Mouse (Mus musculus): ENCODE data around the gene Gsdme. TPM values are rescaled to one million over a fixed set of nuclear protein-coding genes. Genes with fewer than 3 reads are reported as not detected.

The Gsdme gene
- total RNA-seq, 2 experiments from 2014 or later, result 2.4 to 4.6 TPM

DNA sequence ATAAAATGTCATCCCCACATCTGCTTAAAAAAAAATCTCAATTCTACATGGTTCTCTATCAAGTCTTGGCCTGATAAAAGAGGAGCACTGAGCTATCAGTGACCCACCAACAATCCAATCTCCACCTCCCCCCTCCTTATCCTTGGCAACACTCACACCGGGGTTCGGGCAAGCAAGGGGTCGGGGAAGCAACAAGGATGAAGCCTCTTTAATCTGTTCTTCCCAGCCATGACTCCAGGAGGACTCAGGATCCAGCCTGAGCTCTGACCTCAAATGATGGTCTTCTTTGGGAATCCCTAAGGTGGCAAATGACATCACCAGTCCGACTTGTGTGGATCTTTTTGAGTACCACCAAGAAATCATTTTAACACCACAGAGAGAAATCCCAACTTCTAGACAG lies 15.9 kb downstream of the Gsdme start:
- no peak for ATAC-seq (replicated peaks; ENCODE audit: low FRiP score, poor library complexity, severe bottlenecking)

DNA sequence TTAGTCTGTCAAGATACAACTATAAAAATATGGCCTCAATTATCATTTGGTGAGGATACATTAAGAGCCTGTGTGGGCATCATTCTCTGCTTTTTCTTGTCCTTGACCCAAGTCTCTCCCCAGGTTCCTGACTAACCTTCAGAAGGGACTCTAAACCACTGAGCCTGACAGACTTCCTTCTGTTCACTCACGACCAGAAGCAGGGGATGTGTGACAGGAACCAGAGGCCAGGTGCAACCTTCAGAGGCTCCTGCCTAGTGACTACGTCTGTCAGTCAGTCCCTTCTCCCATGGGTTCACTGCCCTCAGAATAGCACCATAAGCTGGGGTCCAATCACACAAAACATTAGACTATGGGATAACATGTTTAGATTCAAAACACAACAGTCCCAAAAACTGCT lies 16.3 kb downstream of the Gsdme start:
- ATAC-seq (replicated peaks; ENCODE audit: low FRiP score, poor library complexity, severe bottlenecking), result no peak

DNA sequence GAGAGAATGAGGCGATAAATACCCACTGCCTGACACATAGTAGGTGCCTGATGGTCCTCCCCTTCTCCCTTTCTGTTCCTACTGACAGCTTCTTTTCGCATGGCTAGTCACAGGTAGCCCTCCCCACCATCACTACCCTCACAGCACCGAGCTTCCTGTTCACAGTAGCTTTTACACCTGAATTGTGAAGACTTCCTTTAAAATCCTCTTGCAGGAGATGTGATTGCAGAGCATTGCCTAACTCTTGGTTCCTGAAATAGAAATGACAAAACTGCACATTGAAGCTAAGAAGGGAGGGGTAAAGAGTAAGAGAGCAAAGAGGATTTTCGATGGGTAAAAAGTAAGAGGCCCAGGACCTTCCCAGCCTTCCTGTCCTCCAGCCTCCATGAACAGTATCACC lies 18.7 kb downstream of the Gsdme start:
- ATAC-seq (replicated peaks; ENCODE audit: low FRiP score, poor library complexity, severe bottlenecking), result no peak

DNA sequence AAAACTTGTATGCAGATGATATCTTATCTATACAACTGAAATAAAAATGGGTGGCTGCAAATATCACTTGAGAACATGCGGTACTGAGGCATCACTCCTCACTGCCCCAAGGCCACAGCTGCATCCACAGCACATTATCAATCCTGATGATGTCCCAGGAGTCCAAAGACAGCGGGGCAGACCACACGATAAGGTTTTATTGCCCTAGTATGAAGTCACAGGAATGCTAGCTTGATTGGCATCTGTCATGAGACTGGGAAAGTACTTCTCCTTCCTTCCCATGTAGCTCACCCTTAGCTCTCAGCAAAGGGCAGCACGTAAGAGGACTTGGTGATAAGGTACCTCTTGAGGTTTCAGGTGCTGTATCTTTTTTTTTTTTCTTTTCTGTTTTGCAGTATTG lies 19.5 kb downstream of the Gsdme start:
- ATAC-seq (replicated peaks; ENCODE audit: low FRiP score, poor library complexity, severe bottlenecking), result no peak

DNA sequence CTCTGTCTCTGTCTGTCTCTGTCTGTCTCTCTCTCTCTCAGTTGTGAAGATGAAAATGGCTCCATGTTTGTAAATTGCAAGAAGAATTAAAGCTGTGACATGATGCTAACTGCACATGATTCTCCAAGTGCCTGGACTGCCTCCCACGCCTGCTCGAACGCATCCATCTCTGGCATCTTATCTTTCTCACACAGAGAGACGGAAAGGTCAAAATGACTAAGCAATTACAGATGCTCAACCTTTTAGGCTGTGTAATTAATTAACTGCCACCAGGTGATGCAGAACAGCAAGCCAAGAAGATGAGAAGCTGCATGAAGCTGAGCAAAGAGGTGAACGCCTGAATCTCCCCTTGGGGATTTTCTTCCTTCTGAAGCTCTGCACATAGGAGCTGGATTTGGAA lies 23.2 kb downstream of the Gsdme start:
- ATAC-seq (replicated peaks; ENCODE audit: low FRiP score, poor library complexity, severe bottlenecking), result peak; percentile 62; the same call in 1 of the 2 replicates

- no peak for ATAC-seq (replicated peaks; ENCODE audit: low FRiP score, poor library complexity, severe bottlenecking)
Observed at GRCm38 (mm10) chr6:50239902-50240301, 23.8 kb downstream of the Gsdme start.

- no peak for ATAC-seq (replicated peaks; ENCODE audit: low FRiP score, poor library complexity, severe bottlenecking)
Observed at GRCm38 (mm10) chr6:50237963-50238362, 25.7 kb downstream of the Gsdme start.

DNA sequence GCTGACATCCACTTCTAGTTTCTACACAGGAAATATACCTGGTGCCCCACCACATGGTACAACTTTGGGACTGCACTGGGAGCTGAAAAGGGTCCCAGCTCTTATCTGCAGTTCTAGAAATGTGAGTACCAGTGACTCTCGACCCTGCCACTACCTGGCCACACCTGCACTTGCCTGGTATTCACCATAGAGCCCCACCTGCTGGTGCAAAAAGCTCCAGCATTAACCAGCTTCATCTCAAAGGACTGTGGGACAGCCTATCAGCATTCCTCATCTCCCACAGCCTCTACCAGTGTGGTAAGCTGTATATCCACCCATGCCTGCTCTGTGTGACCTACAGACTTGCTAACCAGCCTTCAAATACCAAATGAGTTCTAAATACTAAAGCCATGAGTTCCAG lies 30.7 kb downstream of the Gsdme start:
- no peak for ATAC-seq (replicated peaks; ENCODE audit: low FRiP score, poor library complexity, severe bottlenecking)

- no peak for ATAC-seq (replicated peaks; ENCODE audit: low FRiP score, poor library complexity, severe bottlenecking)
Observed at GRCm38 (mm10) chr6:50231288-50231687, 32.4 kb downstream of the Gsdme start.

- no peak for ATAC-seq (replicated peaks; ENCODE audit: low FRiP score, poor library complexity, severe bottlenecking)
Observed at GRCm38 (mm10) chr6:50228180-50228579, 35.5 kb downstream of the Gsdme start.

DNA sequence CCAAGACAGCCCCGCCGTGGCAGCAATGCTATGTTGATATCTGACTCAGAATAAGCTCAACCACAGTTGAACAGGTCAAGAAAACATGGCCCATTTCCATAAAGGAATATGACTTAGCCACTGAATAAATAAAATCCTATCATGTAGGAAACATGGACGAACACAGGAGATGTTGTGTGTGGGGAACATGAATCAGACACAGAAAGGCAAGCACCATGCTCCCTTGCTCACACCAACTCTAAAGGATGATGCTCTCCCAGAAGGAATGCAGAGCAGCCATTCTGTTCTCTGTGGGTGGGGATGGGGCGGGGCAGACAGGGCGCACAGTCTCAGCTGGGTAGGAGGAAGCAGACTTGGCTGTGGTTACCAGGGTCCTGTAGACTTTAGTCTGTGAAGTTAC lies 38.4 kb downstream of the Gsdme start:
- ATAC-seq (replicated peaks; ENCODE audit: low FRiP score, poor library complexity, severe bottlenecking), result no peak

GRCm38 (mm10) chr6:50223606-50224005 lies 40.1 kb downstream of the Gsdme start:
- no peak for ATAC-seq (replicated peaks; ENCODE audit: low FRiP score, poor library complexity, severe bottlenecking)

DNA sequence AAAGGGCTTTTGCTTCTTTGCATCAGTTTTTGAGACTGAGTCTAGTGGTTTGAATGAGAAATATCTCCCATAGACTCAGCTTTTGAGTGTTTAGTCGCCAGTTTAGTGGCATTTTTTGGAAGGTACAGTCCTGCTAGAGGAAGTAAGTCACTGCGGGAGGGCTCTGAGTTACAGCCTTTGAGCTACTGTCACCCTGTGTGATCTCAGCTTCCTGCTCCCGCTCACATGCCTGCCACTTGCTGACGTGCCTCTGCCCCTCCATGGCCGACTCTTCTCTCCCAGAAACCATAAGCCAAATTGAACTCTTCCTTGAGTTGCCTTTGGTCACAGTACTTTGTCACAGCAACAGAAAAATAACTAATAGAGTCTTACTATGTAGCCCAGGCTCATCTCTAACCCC lies 40.7 kb downstream of the Gsdme start:
- ATAC-seq (replicated peaks; ENCODE audit: low FRiP score, poor library complexity, severe bottlenecking), result no peak

DNA sequence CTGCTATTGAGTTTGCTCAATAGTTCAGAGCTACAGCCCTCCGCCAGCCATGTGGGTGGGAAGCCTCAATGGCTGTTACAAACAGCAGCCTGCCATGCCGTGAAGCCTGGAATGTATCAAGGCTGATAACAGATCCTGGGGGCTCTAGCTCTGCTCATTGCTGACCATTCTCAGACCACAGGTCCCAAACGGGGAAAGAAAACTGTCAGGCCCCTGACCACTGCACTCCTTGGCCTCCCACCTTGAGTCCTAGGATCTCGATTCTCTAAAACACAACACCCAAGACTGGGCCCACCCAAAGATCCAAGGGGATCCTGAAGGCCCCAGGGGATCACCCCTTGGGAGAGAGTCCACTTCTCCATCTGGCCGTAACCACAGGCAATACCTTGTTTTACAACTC lies 41.3 kb downstream of the Gsdme start:
- no peak for ATAC-seq (replicated peaks; ENCODE audit: low FRiP score, poor library complexity, severe bottlenecking)

DNA sequence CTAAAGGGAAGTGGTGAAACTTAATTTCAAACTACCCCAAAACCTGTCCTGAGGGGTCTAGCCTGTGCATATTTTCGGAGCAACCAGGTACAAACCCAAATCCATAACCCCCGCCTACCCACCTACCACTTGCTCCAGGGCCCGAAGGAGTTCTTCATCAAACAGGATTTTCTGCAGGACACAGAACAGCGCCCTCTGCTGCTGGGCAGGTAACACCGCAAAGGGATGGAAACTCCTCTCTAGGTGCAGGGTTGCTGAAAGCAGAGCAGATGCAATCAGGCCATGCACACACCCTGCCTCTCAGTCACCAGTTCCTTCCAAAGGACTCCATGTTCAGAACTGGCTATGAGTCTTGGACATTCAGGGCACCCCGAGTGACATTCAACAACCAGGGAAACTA lies 42.8 kb downstream of the Gsdme start:
- 0 out of 2 replicates have a peak, but pooled peaks have one; percentile 42 for ATAC-seq (replicated peaks; ENCODE audit: low FRiP score, poor library complexity, severe bottlenecking)

DNA sequence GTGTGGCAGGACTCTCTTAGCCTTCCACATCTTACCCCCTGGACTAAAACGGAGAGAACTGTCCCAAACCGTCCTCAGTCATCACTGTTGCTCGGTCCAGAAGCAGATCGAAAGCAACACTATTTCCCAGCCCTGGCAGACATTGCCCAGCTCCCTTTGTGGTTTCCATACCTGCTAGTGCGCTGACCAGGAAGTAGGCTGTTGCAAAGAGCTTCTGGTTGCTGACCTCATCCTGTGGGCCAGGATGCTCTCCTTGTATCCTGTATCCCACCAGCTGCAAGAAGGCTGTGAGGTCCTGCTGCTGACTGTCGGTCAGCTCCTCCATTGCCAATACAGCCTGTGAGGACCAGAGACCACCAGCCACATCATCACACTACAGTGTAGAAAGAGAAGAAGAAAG lies 44.6 kb downstream of the Gsdme start:
- no peak for ATAC-seq (replicated peaks; ENCODE audit: low FRiP score, poor library complexity, severe bottlenecking)

- no peak for ATAC-seq (replicated peaks; ENCODE audit: low FRiP score, poor library complexity, severe bottlenecking)
Observed at GRCm38 (mm10) chr6:50218628-50219027, 45.0 kb downstream of the Gsdme start.

GRCm38 (mm10) chr6:50215986-50216385 lies 47.7 kb downstream of the Gsdme start:
- ATAC-seq (replicated peaks; ENCODE audit: low FRiP score, poor library complexity, severe bottlenecking), result no peak

- no peak for ATAC-seq (replicated peaks; ENCODE audit: low FRiP score, poor library complexity, severe bottlenecking)
Observed at GRCm38 (mm10) chr6:50215373-50215745, 48.3 kb downstream of the Gsdme start.

- ATAC-seq (replicated peaks; ENCODE audit: low FRiP score, poor library complexity, severe bottlenecking), result no peak
Observed at GRCm38 (mm10) chr6:50214711-50215372, 48.8 kb downstream of the Gsdme start.

- no peak for ATAC-seq (replicated peaks; ENCODE audit: low FRiP score, poor library complexity, severe bottlenecking)
Observed at GRCm38 (mm10) chr6:50205093-50205492, 58.6 kb downstream of the Gsdme start.

- no peak for ATAC-seq (replicated peaks; ENCODE audit: low FRiP score, poor library complexity, severe bottlenecking)
Observed at GRCm38 (mm10) chr6:50204356-50204755, 59.3 kb downstream of the Gsdme start.

Data from erythroblast, adult 5-6 weeks (primary cell).